Mouse (Mus musculus) gastrocnemius, postnatal 10 days (tissue): ENCODE results near the gene Ocm. TPM values are rescaled to one million over a fixed set of nuclear protein-coding genes. Genes with fewer than 3 reads are reported as not detected.
"Not testable (repeated sequence)": the region's sequence is repeated elsewhere in the genome, so short reads cannot be mapped to it uniquely, and the experiment has no call there.

Experiments used
- DNase-seq: peaks from one replicate; pipeline ENCODE4 v3.0.0; 2021; ENCODE audit warnings: mixed read lengths
- long read RNA-seq, 2 experiments: library from polyadenylated mRNA; stranded (forward); transcript quantifications; one replicate each; pipeline ENCODE4 v2.0.0; 2021
- total RNA-seq, 2 experiments: library from RNA; stranded (reverse); gene quantifications; 2 replicates each; pipeline ENCODE4 v1.2.3; 2021

The Ocm gene
- total RNA-seq: not detected
- long read RNA-seq, experiment 1: 0 reads
- long read RNA-seq, experiment 2: 0 reads

GRCm38 (mm10) chr5:144026620-144027263 is at the start of gene Ocm:
Ocm (minus strand) TSS chr5:144026670.
- DNase-seq: no peak

GRCm38 (mm10) chr5:144071249-144071648 is 44.8 kb upstream of the Ocm start:
- DNase-seq: no peak

- DNase-seq: no peak
Measured at GRCm38 (mm10) chr5:144070064-144070463, 43.6 kb upstream of the Ocm start.

GRCm38 (mm10) chr5:144066036-144066435 is 39.6 kb upstream of the Ocm start:
- no peak for DNase-seq

- no peak for DNase-seq
Measured at GRCm38 (mm10) chr5:144064093-144064492, 37.6 kb upstream of the Ocm start.

GRCm38 (mm10) chr5:144054340-144054739 is 27.9 kb upstream of the Ocm start:
- no peak for DNase-seq

DNA sequence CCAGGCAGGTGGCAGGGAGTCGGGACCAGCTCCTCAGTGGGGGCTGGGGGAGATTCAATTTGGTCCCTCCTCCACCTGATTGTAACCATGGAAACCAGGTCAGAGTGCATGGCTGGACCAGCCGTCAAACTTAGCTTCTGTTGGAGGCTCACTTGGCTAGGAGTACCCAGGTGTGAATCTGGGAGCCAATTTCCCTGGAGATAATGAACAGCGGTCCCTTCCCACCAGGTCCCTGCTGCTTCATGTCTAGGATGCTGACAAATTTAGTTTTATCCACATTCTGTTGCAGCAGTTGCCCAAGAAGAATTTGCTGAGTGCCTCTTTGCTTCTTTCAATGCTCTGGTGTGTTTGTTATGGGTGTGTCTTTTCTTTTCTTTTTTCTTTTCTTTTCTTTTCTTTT is 27.0 kb upstream of the Ocm start:
- no peak for DNase-seq

DNA sequence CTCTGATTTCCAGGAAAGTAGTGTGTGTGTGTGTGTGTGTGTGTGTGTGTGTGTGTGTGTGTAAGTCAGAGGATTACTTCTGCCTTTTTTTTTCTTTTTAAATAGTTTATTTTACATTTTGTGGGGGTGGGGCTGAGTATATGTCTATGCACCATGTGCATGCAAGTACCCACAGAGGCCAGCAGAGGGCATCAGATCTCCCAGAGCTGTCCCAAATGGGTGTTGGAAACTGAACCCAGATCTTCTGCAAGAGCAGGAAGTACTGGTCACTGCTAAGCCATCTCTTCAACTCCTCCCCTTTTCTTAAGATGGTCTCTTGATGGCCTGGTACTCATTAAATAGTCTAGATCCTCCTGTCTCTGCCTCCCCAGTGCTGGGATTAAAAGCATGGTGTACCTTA is 24.8 kb upstream of the Ocm start:
- DNase-seq: no peak

GRCm38 (mm10) chr5:144049881-144050280 is 23.4 kb upstream of the Ocm start:
- DNase-seq: no peak

DNA sequence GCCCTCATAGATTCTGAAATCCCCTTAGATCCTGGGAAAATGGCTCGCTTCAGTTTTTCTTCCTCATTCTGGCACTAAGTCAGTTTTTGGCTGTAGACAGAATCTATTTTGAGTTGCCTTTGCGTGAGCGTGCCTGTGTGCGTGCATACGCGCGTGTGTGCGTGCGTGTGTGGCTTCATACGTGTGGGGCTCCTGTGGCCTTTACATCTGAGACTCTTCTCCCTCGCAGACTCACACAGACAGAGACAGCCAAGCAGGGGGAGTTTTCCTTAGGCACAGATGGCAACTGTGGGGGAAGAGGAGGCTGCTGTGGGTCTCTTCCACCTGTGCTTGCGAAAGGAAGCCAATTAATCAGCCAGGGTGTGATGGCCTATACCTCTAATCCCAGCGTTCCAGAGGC is 20.9 kb upstream of the Ocm start:
- no peak for DNase-seq

DNA sequence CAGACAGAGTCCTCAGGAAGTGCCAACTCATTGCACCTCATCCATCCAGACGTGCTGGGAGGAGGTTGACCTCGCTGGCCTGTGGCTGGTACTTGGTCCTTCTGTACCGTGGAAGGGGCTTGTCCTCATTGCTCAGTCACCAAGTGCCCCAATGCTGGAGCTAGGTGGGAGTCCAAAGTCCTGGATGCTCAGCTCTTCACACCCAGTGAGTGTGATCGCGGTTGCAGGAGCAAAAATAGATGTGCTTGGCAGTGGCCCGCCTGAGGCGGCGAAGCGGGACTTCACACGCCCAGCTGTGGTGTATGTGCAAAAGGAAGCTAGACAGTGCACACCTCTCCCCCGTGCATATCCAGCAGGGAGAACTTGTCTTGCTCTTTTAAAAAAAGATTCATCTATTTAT is 16.7 kb upstream of the Ocm start:
- no peak for DNase-seq

DNA sequence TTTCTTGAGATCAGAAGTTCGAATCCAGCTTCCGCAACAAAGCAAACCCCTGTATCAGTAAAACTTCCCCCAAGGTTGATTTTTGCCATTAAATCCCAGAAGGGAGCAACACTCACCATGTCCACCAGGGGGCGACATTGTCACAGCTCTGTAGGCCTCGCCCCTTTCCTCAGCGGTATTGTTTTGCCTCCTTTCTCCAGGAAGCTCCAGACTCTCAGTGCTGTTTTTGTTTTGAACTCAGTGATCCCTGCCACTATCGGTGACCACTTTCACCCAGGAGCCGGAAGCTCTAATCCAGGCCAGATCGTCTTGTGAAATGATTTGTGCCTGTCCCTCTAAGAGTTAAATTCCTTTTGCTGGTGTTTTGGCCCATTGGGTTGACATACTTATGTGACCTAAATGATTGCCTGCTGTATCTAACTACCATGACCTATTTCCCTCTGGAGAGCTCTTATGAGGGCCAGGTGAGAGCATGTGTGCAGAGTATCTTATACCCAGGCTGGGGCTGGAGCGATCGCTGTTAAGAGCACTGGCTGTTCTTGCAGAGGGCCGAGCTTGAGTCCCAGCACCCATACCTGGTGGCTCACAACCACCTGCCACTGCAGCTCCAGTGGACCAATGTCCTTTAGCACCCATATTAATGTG is 14.4 kb upstream of the Ocm start:
- DNase-seq: peak; percentile 78

GRCm38 (mm10) chr5:144039886-144040285 is 13.4 kb upstream of the Ocm start:
- no peak for DNase-seq

- no peak for DNase-seq
Measured at GRCm38 (mm10) chr5:144039156-144039675, 12.7 kb upstream of the Ocm start.

- DNase-seq: no peak
Measured at GRCm38 (mm10) chr5:144036952-144037351, 10.5 kb upstream of the Ocm start.

DNA sequence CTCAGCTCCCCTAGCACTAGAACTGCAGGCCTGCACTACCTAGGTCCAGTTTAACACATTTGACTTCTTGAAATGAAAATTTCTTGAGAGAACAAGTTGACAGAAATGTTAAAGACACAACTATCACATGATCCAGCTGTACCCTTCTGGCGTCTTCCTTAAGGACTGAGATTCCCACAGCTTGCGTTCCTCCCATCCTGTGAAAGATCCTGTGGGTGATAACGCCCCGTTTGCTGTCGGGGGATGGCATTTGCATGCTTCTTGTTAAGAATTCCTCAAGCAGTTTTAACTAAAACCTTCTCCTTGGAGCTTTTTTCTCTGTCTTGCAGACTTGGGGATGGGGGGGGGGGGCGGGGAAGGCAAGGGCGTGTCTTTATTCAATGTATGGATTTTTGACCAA is 8.1 kb upstream of the Ocm start:
- DNase-seq: no peak

DNA sequence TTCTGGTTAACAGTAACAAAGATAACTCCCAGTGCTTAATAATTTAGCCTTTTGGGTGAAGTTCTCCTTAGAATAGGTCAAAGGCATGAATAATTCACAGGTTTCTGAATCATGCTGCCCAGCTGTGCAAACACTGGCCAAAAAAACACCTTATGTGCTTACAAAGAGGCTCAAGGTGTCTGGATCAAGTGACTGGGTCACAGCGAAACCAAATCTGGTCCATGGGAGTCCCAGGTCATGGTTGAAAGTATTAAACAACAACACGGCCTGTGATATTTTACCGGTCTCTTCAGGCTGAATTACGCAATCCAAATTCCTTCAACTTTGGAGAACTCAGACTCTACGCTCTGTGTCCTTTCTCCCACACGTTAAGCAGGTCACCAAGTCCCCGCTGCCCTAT is 6.0 kb upstream of the Ocm start:
- no peak for DNase-seq

DNA sequence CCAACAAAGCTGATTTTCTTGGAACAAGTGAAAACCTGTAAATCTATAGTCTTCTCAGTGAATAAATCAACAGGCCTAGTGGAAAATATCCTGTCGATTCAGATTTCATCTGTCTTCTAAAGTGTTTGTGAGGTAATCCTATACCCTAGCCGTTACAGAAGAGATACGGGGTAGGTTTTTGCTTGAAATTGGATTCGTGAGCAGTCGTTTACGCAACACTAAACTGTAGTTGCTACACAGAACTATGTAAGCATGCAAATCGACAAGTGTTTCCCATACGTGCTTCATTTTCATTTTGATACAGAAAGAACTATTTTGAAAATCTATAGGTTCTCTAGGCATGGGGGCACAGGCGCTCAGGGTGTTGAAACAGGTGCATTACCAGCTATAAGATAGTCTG is 10.6 kb downstream of the Ocm start:
- no peak for DNase-seq

GRCm38 (mm10) chr5:144015312-144015650 is 11.2 kb downstream of the Ocm start:
- no peak for DNase-seq

DNA sequence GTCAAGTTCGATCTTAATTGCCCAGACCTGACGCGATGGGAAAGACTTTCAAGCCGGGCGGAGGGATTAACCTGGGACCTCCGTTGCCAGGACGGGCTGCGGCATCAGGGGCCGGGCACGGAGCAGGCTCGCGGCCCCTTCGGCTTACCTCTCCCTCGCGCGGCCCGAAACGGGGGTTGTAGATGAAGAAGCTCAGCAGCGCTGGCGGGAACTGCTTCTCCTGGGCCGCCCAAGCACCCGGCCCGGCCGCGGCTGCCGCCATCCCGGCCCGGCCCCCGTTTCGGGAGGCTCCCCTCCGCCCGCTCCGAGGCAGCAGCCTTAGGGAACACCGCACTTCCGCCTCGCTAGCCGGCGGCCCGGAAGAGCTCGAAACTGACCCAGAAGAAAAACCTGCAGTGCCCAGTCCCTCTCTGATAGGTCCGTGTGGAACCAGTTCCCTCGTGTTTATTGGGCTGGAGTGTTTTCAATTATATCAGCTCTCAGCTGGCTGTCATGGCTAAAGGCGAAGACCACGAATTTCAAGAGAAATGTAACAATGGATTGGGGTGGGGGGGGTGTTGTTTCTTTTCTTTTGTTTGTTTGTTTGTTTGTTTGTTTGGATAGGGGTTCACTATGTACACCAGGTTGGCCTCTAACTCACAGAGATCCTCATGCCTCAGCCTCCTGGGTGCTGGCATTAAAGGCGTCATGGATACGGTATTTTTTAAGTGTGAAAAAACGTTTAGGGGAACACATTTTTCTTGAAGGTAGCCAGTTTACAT is 11.7 kb downstream of the Ocm start, which contains the start of gene Ccz1:
Ccz1 (minus strand) TSS at position 327 of the 761 bp plus-strand sequence.
- peak; percentile 71 for DNase-seq

DNA sequence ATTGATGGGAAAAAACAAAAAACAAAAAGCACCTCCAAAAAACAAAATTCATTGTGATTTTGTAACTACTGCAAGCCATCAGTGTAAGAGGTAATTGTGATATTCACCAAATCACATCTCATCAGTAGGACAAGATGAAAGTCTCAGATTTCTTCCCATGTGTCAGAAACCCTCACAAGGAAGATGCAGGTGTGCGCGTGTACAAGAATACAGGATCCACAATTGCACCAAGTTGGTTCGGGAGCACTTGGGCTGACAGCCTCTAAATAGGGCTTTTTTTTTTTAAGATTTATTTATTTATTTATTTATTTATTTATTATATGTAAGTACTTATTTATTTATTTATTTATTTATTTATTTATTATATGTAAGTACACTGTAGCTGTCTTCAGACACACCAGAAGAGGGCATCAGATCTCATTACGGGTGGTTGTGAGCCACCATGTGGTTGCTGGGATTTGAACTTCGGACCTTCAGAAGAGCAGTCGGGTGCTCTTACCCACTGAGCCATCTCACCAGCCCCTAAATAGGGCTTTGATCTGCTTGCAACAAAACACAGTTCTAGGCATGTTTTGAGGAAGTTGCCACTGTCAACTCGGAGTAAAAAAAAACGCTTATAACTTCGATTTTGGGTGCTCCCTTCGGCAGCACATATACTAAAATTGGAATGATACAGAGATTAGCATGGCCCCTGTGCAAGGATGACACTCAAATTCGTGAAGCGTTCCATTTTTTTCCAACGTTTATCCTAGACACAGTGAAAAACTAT is 12.9 kb downstream of the Ocm start:
- DNase-seq: not testable (repeated sequence)

DNA sequence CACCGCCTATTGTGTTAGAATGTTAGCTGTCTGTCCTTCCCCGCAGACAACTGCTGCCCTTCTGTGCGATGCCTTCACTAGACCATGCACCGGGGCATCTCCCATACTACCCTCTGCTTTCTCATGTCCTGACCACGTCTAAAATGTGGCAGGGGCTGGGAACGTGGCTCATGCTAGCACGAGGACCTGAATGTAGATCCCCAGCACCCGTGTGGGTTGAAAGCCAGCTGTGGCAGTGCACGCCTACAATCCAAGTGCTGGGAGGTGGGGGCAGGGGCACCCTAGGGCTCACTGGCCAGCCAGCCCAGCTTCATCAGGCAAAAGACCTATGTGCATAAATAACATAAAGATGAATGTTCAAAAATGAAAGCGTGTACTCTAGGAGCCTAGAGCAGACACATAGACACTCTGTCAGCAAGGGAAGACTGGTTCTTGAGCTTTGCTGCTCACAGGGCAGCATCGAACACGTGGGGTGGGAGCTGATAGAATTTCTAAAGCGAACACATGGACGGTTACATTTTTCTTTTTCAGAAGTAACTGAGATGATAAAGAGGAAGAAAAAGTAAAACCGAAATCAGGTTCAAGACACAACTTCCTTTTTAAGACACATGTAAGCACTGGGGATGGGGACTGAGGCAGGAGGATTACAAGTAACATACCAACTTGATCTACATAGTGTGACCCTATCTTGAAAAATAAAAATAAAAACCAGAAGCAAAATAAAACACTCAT is 23.8 kb downstream of the Ocm start:
- DNase-seq: no peak
